Mouse (Mus musculus) small intestine, adult 2 months (tissue): ENCODE data around the gene Dnm1. TPM values are rescaled to one million over a fixed set of nuclear protein-coding genes. Genes with fewer than 3 reads are reported as not detected.

Experiments used
- H3K27ac ChIP-seq: fragments of 200-500 bp; 2 replicates; pipeline ENCODE4 v1.5.1; 2012; ENCODE audit warnings: low read depth, low read length, control low read depth, inconsistent platforms; ENCODE audit not compliant: insufficient read depth
- H3K27me3 ChIP-seq: fragments of 200-500 bp; 2 replicates; pipeline ENCODE4 v1.6.1; 2012; ENCODE audit warnings: mild to moderate bottlenecking, moderate library complexity, low read length, inconsistent platforms; ENCODE audit not compliant: control insufficient read depth, insufficient read depth
- H3K36me3 ChIP-seq: fragments of 200-500 bp; 2 replicates; pipeline ENCODE4 v1.6.1; 2012; ENCODE audit warnings: mild to moderate bottlenecking, low read length, control low read depth, inconsistent platforms; ENCODE audit not compliant: control insufficient read depth, insufficient read depth
- H3K4me1 ChIP-seq: fragments of 200-500 bp; 2 replicates; pipeline ENCODE4 v1.6.1; 2012; ENCODE audit warnings: low read length, inconsistent platforms, mixed read lengths; ENCODE audit not compliant: control insufficient read depth, insufficient read depth, insufficient read length
- H3K4me3 ChIP-seq: fragments of 200-500 bp; 2 replicates; pipeline ENCODE4 v1.5.1; 2012; ENCODE audit warnings: low read depth, mild to moderate bottlenecking, control low read depth, inconsistent platforms, low read length, moderate library complexity
- CTCF ChIP-seq: fragments of 200-500 bp; IDR thresholded peaks from 2 replicates; pipeline ENCODE4 v1.5.1; 2012; ENCODE audit warnings: low read depth, mild to moderate bottlenecking, control low read depth, inconsistent platforms, low read length, moderate library complexity, mixed read lengths; ENCODE audit not compliant: insufficient replicate concordance, insufficient read length; ENCODE audit errors: extremely low read depth
- POLR2A ChIP-seq: fragments of 200-500 bp; IDR thresholded peaks from 2 replicates; pipeline ENCODE4 v1.6.1; 2012; ENCODE audit warnings: low read depth, mild to moderate bottlenecking, control low read depth, inconsistent platforms, low read length, moderate library complexity
- WGBS: fragments of 180-500 bp; shearing (Covaris S2); methylation state at CpG from one replicate; pipeline ENCODE4 v1.1.7; 2018; 5-methylcytosine and 5-hydroxymethylcytosine counted together
- polyA plus RNA-seq: library from polyadenylated mRNA; depleted of rRNA; stranded (reverse); fragments of >200 nt; gene quantifications from 2 replicates; pipeline ENCODE4 v1.2.3, GENCODE M21; 2012

The Dnm1 gene
- polyA plus RNA-seq, 1 experiment: 480 TPM

DNA sequence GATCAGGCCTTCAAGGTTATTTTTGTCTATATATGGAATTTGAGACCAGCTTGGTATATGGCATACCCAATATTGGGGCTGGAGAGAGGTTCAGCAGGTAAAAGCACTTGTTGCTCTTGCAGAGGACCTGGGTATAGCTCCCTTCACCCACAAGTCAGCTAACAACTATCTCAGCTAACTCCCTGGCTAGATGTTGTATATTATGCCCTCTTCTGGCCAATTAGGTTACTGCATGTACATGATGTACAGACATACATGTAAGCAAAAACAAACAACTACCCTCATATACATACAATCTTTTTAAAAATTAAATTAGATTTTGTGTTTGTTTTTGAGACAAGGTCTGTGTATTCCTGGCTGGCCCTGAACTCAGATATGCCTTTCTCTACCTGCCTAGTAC, 63.6 kb downstream of the Dnm1 start:
- Histone ChIP-seq H3K27ac (no peak overlapping the region), H3K4me1 (peaks cover 5% of the 10 kb centered on the region), H3K27me3 (no peaks in the 10 kb centered on the region), H3K36me3 (peaks cover 14% of the 10 kb centered on the region), H3K4me3 (no peak overlapping the region)
- TF ChIP-seq POLR2A (no peak), CTCF (0 out of 2 replicates have a peak, but pooled peaks have one; percentile 15)

DNA sequence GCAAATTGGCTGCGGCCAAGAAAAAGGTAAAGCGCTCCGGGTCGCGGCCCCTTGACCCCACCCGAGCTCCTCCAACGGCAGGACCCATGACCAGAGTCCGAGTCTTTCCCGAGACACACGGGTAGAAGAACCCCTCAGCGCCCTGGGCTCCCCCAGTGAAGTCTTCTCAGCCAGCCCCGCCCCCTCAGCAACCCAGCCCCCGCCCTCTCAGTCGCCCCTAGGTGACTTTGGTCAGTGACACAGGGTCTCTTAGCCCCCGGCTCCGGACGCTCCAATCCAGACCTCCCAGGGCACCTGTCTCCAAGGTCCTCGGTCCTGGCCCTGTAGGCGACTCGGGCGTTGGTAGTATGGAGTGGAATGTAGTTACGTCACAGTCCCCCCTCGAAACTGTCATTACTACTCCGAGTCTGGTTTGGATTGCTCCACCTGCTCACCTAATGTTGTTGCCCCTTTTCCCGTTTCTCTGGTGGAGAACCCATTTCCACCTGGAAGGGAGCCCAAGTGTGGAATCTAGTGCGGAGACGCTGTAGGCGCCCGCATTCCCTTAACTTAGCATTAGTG, 64.7 kb downstream of the Dnm1 start:
- H3K27me3 ChIP-seq: no peaks in the 10 kb centered on the region
- peak overlapping the region; percentile 14 for H3K27ac ChIP-seq
- H3K4me3 ChIP-seq: peak overlapping the region; percentile 75
- under 1% methylated on average over 29 of the region's 29 CpGs for WGBS
- TF ChIP-seq CTCF (no peak), POLR2A (no peak)
- H3K36me3 ChIP-seq: peaks cover 15% of the 10 kb centered on the region
- H3K4me1 ChIP-seq: peaks cover 5% of the 10 kb centered on the region

DNA sequence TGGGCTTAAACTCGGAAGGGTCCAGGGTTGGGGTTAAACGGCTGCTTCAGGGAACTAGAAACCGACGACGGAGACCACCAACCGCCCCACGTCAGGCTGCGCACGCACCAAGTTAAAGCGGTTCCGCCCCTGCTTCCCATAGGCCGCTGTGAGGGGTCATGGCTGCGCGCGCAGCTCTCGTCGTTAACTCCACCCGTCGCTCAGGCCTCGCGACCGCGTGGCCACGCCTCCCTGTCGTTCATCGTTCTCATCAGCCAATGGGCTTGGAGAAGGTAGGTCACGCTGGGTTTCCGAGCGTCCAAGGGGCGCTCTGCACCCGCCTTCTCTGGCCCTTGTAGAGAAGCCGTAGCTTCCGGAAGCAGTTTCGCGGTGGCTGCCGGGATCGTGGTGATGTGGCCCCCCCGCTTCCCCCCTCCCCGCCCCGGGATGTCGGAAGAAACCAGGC, 65.2 kb downstream of the Dnm1 start, which contains the start of gene Swi5:
Swi5 (minus strand) TSS at position 153 of the 445 bp plus-strand sequence.
- Histone ChIP-seq H3K4me3 (peak within 1 kb of the TSS; percentile 86), H3K27ac (peak within 1 kb of the TSS; percentile 14), H3K36me3 (peaks cover 12% of the 10 kb centered on the region), H3K27me3 (no peaks in the 10 kb centered on the region), H3K4me1 (peaks cover 5% of the 10 kb centered on the region)
- under 1% methylated on average over 41 of the region's 41 CpGs for WGBS
- TF ChIP-seq POLR2A (peak; percentile 76), CTCF (no peak)

DNA sequence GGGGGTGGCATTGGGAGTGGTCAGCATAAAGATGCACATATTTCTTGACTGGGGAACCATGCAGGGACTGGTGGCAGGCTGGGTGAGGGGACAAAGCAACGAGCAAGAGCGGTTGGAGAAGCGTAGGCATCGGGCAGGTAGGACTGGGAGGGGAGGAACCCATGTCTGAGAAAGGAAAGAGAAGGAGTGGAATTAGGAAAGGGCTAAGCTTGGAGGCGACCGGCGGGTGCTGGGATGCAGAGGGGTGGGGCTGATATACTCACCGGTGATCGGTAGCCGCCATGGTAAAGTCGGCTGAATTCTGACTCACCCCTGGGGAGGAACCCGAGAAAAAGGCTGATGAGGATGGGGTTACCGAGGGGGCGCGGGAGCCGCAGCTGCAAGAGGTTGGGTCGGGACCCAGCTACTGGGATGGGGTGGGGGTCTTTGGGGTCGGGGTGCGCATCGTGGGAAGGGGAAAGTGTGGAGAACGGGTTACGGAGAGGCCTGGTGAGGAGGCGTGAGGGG, 65.8 kb downstream of the Dnm1 start, which contains the start of gene Golga2:
Golga2 (plus strand) TSS at position 51 of the 507 bp plus-strand sequence.
- no peaks in the 10 kb centered on the region for H3K27me3 ChIP-seq
- under 1% methylated on average over 23 of the region's 23 CpGs for WGBS

DNA sequence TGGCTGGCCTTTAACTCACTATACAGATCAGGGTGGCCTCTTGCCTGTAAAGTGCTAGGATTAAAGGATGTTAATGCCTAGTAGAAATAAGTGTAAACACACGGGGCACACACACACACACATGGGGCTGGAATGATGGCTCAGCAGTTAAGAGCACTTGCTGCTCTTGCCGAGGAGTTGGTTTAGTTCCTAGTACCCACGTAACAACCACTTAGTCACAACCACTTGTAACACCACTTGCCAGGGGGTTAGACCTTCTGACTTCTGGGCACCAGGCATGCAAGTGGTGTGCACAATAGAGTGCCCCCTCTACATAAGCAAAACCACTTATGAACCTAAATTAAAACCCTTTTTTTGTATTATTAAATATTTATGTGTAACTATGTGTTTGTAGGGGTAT, 69.2 kb downstream of the Dnm1 start:
- Histone ChIP-seq H3K36me3 (peaks cover 23% of the 10 kb centered on the region), H3K4me1 (peaks cover 2% of the 10 kb centered on the region), H3K27ac (no peak overlapping the region), H3K27me3 (no peaks in the 10 kb centered on the region), H3K4me3 (no peak overlapping the region)
- no peak for TF ChIP-seq POLR2A
- TF ChIP-seq CTCF: no peak
- WGBS: 81% methylated on average over 3 of the region's 3 CpGs

More for the DNA sequence above, 65.8 kb downstream of the Dnm1 start, which contains the start of gene Golga2:
- peaks cover 10% of the 10 kb centered on the region for H3K36me3 ChIP-seq
- H3K4me3 ChIP-seq: peak within 1 kb of the TSS; percentile 86
- TF ChIP-seq CTCF (no peak), POLR2A (no peak)
- H3K27ac ChIP-seq: no peak within 1 kb of the TSS
- H3K4me1 ChIP-seq: peaks cover 5% of the 10 kb centered on the region

DNA sequence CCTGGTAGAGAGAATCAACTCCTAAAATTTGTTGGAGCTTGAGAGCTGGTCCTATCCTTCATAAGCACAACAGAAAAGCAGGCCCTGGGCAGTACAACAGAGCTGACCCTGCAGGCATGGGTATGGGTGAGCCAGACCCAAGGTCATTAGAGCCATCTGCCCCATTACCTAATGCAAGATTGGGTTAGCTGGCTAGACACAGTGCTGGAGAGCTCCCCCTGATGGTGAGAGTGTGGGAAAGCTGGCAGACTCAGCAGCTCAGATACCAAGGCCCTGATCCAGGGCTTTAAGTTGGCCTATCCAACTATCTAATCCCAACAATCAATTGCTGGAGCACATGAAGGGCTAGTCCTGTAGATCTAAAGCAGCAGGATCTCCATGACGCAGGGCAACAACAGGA, 70.4 kb downstream of the Dnm1 start:
- TF ChIP-seq CTCF (peak; percentile 72; the same call in 1 of the 2 replicates), POLR2A (no peak)
- Histone ChIP-seq H3K36me3 (peaks cover 35% of the 10 kb centered on the region), H3K4me1 (peaks cover 2% of the 10 kb centered on the region), H3K4me3 (no peak overlapping the region), H3K27me3 (no peaks in the 10 kb centered on the region), H3K27ac (no peak overlapping the region)
- 80% methylated on average over 1 of the region's 1 CpGs for WGBS

DNA sequence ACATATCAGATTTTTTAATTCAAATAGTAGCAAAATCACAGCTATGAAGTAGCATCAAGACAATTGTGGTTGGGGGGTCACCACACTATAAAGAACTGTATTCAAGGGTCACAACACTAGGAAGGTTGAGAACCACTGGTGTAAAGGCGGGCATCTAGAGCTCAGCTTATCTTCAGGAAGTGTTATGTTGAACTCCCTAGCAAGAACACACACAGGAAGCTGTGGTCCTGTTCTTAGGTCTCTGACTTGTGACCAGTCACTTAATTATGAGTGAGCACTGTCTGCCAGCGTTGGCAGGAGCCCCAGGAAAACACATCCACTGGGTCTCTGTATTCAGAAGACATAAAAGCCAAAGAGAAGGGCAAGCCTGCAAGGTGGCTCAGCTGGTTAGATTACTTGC, 70.8 kb downstream of the Dnm1 start:
- Histone ChIP-seq H3K36me3 (peaks cover 39% of the 10 kb centered on the region), H3K4me1 (peaks cover 2% of the 10 kb centered on the region), H3K27me3 (no peaks in the 10 kb centered on the region), H3K27ac (no peak overlapping the region), H3K4me3 (no peak overlapping the region)
- WGBS: 85% methylated on average over 2 of the region's 2 CpGs
- TF ChIP-seq POLR2A (no peak), CTCF (no peak)
